Mouse (Mus musculus): ENCODE data around the gene Gm9887.

DNA sequence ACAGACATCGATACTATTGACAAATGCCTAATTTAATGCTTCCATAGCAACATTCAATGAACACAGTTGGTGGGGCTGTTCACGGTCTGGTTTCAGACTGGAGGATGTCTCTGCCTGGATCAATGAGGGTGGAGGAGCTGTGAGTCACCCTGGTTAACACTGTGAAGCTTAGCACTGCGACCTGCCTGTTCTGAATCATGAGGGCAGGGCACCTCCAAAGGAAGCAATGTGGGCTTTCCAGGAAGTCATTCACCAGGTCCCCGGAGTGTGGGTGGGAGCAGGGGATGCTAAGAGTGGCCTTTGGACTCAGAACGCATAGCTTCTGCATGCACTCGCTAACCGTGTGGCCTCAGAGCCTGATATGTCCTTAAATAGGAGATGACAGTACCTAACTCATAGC is 44.5 kb upstream of the Gm9887 start:
- TF ChIP-seq CTCF (conservative IDR thresholded peaks at IDR 0.05; ENCODE audit: insufficient read depth, insufficient read length, low read depth, low read length) (no peak), POLR2A (IDR thresholded peaks at IDR 0.05; ENCODE audit: low read depth, low read length) (no peak)
